Mouse (Mus musculus): ENCODE data around the gene Mical3.

Mical3 gene

DNA sequence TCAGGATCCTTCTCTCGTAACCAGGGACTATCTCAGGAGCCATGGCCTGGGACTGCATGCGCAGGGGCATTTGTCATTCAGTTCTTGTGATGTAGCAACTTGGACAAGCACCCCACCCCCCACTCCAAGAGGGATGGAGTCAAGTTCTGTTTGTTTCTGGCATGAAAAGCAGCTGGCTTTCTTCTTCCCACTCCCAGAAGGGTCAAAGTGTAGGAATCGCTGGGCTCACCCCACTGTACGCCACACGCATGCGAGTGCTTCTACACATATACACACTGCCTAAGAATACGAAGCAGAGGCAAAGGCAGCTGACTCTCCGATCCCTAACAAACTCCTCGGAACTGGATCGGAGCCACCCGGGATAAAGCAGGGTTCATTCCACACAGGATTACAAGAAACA is 119.1 kb downstream of the Mical3 start:
- DNase-seq (ENCODE audit: low spot score): no peak

DNA sequence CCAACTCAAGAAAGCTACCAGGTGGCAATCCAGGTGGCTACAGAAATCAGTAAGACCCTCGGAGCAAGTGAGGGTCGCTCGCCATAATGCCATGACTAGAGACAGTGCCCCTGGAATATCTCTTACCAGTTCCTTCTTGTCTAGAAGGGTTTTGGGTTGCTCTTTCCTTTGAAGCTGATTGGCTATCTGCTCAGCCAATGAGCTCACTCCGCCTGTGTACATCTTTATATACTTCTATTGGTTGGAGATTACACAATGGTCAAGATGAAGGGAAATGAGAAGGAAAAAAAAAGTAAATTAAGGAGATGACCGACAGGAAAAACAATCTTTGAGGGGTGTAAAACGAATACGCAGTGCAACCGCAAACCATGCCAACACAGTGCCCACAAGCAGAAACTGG is 121.1 kb downstream of the Mical3 start:
- DNase-seq (ENCODE audit: low spot score): no peak

DNA sequence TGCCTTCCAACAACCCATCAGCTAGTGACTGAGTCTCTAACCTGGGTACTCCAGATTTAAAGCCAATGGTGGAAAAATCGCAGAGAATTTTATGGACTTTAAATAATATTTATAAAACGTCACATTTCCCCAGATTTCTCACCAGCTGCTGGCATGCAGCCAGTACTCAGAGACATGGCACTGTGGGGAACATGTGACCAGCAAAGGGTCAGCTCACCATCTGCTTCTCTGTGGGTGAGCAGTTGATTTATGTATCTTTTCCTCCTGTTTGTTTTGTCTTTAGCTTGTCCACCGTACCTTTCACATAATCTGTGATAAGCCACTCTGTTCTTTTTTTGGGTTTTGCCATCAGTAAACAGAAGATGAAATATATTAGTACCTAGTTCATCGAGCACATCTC is 125.8 kb downstream of the Mical3 start:
- DNase-seq (ENCODE audit: low spot score): no peak

DNA sequence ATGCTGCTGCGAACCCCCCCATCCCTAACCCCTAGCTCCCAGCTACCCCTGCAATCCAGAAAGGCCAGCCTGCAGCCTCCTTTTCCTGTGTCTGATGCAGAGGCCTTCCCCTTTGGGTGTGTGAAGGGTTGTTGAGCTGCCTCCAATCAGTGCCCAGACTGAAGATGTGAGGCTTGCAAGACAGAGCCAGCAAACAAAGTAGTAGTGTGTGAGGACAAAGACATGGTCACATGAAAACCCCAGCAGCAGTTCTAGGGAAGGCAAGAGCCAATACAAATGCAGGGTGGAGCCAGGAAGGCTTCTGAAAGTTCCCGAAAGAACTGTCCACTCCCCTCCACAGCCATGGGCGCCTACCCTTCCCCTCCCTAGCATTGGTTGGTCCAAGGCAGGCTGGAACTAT is 127.8 kb downstream of the Mical3 start:
- no peak for DNase-seq (ENCODE audit: low spot score)

DNA sequence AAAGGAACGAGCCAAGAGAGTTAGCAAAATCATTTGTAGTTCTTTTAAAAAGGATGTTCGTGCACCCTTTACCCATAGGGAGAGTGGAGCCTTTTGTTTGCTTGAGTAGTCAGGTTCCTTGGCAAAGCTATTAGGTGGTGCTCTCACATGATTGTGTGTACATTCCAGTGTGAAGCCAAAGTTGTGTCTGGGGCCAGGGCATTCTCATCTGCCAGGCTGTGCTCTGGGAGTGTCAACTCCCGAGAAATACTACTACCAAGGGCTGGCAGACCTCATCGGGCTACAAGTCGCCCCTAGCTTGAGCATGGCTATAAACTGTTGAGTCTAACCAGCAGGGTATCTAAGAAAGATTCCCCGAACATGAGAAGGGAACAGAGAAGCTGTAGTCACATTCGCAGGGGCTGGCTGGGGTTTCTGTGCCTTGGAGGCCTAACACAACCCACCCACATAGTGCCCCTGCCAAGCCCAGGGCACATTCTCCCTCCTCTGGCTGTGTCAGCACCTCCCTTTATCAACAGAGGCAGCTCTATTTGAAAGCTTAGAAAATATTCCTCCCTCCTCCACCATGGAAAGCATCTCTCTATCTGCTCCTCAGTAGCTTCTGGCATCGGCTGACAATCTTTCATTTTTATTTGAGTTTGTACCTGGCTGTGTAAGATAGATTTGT is 130.8 kb downstream of the Mical3 start:
- no peak for DNase-seq (ENCODE audit: low spot score)

DNA sequence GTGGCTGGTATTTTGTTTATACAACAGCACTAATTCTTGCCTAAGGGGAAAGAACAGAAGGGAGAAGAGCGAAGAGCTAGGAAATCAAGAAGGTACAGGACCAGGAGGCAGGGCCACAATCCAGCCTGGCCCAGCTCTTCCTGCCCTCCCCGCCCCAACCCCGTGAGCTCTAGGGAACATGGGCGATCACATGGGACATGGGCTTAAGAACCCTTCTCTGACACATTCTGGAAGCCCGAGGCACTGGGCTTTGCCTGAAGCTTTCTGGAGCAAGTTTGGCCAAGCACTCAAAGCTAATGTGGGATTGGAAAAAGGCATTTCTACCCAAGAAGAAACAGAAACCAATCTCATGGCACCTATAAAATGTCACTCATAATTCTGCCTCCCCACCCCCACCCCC is 131.7 kb downstream of the Mical3 start:
- DNase-seq (ENCODE audit: low spot score): no peak

DNA sequence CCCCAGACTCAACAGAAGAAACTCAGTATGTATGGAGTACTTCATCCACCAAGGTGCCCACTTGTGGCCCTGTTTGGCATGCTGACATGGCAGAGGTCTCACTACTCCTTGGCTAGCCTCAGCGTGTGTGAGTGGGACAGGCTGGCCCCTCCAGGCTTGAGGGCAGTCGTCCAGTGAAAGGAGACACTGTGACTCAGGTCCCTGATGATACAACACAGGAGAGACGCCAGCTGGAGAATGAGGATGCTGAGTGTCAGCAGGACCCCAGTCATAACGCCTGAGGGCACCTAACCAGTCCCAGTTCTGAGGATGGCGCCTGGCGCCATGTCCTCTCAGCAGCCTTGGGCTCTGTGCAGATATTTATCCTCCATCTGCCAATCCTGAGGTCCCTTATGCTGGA is 134.2 kb downstream of the Mical3 start:
- no peak for DNase-seq (ENCODE audit: low spot score)

DNA sequence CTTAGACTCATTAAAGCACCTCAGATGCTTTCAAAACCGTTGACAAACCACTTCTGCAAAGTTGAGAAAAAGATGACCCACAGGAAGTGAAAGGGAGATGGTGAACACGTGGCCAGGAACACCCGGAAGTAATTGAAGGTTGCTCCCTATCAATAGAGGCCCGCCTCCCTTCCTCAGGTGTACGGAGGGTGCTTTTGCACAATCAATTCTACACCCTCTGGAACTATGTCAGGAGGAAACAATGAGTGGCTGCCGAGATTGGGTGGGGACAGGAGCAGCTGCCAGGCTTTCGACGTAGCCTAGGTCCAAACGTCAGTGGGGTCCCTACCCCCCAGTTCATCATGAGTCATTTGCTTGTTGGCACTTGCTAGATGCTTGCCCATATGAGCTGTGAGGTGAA is 135.3 kb downstream of the Mical3 start:
- no peak for DNase-seq (ENCODE audit: low spot score)

DNA sequence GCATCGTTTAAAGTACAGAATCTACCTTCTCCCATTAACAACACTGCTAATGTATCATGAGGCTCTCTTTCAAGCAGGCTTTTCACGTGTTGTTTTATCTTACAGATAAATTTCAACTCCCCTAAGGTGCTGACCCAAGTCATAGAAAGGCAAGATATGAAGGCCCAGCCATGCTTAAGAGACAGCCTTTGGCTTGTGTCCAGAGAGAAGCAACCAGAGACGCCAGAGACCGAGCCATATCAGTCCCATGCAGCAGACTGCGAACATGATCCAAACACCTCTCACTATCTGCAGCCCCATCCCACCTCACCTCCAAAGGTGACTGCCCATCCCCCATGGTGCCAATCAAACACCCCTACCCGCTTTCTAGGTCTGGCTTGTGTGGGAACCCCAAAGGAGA is 138.9 kb downstream of the Mical3 start:
- no peak for DNase-seq (ENCODE audit: low spot score)

DNA sequence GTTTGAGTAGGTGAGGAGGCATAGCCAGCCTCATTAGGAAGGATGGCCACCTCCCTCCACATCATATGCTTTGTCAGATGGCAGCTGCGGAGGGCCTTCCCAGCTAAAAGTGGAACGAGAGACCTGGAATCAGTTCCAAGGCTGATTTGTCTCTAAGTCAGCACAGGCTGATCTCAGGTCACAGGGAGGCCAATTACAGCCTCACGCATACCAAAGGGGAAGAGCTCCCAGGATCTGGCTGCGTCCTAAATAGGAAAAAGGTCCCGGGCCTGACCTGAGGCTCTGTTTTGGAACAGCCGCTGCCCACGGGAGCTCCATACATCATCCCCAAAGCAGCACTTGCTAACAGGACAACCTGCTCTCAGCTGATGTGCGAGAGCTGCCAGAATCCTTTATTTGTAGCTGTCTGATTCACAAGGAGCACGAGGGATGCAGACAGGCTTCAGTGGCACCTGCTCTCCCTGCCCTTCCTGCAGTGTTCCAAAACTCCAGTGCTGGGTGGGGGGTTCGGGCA is 143.2 kb downstream of the Mical3 start:
- no peak for DNase-seq (ENCODE audit: low spot score)

DNA sequence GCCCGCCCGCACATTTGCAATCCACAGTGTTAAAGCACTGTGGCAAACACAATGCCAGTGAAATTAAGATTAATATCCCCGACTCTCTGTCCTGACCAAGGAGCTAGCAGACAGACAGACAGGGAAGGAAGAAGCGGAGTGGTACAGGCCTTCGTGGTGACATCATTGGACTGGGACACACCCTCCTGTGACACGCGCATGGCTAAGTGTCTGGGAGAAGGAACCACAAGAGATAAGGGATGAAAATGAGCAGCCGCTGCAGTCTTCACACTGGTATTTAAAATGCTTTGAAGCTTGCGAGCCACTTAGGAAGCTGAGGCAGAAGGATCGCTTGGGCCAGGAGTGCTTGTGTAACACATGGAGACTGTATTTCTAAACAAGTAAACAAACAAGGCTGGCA is 143.6 kb downstream of the Mical3 start:
- no peak for DNase-seq (ENCODE audit: low spot score)

DNA sequence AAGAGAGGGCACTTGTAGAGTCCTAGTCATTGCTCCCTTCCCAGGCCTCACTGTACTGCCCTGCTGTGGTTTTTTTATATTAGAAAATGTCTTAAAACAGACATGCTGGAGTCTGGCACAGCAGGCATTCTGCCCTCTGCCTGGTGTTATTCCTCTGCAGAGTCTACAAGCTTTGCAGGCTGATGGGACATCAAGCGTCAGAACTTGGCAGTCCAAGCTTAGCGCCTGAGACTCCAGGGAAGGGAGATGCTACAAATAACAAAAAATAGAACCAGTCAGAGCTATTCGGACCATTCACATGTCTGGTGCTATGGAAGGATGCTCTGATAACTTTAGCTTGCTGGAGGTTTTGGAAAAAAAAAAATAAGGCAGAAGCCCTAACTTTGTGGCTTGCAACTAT is 144.6 kb downstream of the Mical3 start:
- no peak for DNase-seq (ENCODE audit: low spot score)

DNA sequence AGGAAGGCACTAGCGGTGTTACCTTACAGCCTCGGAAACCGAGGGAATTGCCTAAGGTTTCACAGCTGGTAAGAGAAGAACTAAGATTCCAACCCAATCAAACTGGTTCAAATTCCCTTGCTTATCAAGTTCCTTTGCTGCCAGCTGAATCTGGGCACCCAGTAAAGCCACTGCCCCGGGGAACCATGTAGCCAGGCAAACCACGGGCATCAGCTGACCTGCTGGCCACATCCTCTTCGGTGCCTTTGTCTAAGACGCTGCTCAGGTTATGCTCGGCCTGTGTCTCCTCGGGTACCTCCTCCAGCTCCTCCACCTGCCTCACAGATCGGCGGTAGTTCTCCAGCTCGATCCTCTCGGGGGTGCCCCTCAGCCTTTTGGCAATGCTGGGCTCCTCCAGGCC is 148.5 kb downstream of the Mical3 start:
- no peak for DNase-seq (ENCODE audit: low spot score)

DNA sequence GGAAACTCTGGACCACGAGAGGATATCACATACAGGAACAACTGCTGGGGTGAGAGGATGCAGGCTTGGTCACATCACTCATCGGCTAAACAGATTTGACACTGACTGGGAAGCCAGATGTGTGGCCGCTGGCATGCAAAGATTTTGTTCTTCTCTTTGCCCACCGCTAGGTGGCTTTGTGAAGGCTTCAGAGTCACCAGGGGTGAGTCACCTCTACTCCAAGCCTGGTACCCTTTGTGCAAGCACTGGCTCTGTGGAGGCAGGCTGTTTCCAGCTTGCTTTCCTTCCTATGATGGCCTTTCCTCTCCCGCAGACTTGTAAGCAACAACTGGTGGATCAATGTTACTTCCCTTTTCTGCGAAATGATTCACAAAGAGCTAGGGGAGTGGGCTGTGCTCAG is 149.3 kb downstream of the Mical3 start:
- DNase-seq (ENCODE audit: low spot score): no peak

DNA sequence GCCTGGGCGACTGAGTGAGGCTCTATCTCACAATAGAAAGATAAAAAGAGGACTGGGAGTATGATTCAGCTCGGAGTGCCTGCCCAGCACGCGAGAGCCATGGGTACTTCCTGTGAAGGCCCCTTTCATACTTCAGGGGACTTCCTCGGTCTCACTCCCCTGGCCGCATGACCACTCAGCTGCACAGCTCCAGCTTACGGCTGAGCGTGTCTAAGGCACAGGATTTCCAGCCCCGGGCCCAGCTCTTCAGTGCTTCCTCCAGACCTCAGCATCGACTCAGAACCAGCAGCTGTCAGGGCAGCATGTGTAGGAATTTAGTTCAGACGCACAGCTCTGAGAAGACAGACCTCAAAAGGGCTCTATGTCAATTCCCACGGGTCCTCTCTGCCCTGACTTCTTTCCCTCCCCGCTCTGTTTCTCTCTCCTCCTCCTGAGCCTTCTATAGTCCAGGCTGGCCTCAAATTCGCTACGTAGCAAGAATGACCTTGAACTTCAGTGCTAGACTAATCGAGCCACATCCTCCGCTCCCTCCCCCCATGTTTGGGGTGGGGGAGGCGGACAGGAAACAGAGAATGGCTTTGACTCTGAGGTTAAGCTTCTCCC is 152.7 kb downstream of the Mical3 start:
- DNase-seq (ENCODE audit: low spot score): no peak

DNA sequence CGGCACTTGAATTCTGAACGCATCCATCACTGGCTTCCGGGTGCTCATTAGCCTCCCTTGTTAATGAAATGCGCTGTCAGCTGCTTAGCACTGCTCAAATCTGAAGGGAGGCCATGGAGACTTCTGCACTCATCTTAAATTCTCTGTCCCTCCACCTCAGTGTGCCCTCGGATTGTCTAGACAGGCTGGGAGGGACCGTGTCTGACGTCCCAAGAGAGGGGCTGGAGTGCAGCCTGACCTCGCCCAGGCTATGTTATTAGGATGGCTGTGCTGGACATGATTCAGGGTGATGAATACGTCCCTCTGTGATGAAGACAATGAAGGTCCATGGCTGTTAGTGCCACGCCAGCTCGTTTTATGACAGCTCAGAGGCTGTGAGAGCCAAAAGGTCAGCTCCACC is 153.8 kb downstream of the Mical3 start:
- DNase-seq (ENCODE audit: low spot score): no peak

DNA sequence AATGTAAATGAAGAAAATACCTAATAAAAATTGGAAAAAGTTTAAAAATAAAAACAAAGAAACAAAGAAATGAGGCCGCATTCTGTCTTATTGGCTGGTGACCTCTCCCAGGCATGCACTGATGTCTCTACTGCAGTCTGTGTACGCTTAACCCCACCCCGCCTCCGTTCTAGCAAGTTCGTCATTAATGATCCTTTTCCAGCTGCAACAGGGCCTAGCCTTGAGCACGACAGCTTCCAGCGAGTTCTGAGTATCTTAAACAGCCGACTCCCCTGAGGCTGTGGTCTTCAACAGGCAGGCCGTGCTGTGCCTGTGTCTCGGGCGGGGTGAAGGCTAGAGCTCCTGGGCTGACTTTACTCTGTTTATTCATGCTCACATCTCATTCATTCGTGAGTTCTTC is 154.7 kb downstream of the Mical3 start:
- no peak for DNase-seq (ENCODE audit: low spot score)

DNA sequence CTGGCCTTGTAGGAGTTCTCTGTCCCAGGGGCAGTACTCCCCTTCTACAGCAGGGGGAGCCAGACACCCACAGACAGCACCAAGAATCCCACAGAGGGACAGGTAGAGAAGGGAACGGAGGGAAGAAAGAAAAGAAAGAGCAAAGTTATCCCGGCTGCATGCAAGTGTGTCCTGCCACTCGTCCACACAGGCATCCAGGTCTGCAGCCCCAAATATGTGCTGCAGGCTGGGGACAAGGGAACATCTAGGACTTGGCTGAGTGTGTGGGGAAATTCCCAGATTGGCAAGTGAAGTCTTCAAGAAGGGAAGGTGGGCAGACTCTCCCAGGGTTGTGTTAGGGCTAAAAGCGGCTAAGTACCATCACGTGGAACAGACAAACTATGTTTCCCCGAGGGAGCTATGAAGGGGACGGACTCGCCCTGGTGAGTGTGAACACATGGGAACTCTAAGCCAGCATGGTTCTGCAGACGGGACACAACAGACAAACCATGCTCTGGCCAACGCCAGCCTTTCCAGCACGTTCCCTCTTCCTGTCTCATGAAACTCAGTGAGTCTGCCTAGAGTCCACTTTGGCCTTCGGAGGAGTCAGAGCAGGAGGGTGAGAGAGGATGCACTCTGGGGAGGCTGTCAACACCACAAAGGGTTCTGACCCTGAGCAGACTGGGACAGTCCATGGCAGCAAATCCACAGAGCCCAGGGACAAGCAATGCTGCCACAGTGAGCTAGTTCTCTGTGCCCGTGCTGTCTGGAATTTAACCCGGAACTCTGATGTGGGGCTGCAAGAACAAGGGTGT is 158.8 kb downstream of the Mical3 start:
- DNase-seq (ENCODE audit: low spot score): peak; percentile 82

DNA sequence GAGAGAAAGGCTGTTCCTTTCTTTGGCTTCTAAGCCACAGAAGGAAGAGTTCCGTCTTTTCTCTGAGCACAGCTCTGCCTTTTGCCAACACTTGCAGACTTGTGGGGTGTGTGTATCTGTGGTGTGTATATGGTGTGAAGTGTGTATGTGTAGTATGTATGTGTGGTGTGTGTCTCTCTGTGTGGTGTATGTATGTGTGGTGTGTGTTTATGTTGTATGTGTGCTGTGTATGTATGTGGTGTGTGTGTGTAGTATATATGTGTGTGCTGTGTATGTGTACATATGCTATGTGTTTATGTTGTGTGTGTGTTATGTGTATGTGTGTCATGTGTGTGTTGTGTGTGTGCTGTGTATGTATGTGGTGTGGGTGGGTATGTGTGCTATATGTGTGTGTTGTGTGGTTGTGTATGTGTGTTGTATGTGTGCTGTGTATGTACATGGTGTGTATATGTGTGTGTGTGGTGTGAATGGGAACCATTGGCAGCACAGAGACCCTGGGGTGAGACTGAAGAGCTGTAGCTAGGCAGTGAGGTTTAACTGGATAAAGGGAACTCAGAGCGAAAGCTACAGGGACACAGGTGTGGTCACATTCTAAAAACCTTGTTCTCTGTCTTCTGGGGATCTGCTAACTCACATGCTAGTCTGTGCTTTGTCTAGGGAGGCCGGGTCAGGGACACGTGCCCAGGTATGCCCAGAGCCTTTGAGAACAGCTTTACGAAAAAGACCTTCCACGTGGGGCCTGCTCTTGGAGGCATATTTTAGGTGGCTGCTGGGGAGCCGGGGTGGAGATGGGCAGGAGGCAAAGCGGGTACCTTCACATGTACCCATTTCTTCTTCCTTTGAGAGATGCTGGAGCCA is 159.6 kb downstream of the Mical3 start:
- DNase-seq (ENCODE audit: low spot score): no peak

DNA sequence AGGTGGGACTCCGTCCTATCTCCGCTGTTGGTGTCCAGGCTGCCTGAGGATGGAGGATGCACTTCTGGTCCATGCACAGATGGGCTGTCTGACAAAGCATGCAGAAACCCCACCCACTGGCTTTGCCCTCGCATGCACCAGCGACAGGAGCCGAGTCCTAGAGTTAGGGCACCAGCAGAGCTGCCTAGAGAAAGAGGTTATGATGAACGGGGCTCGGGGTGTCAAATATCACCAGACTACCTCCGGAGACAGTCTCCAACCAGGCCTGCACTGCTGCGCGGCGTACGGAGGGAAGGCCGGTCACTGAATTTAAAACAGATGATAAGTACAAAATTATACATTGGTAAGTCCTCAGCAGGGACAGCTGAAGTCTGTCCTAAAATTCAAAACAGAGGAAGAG is 165.0 kb downstream of the Mical3 start:
- no peak for DNase-seq (ENCODE audit: low spot score)

DNA sequence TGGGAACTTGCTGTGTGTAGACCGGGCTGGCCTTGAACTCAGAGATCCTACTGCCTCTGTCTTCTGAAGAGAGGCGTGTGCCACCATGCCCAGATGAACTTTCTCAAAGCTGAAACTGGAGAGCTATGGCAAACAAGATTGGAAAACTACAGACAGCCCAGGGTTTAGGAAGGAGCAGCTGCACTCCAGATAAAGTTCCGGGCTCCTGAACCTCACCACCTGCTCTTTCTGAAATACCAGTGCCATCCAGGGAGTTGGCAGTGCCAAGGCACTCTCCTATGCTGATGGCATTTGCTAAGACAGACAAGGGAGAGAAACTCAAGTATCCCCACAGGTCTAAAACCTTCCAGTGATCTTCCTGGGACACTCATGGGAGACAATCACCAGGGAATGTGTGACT is 166.6 kb downstream of the Mical3 start:
- no peak for DNase-seq (ENCODE audit: low spot score)

DNA sequence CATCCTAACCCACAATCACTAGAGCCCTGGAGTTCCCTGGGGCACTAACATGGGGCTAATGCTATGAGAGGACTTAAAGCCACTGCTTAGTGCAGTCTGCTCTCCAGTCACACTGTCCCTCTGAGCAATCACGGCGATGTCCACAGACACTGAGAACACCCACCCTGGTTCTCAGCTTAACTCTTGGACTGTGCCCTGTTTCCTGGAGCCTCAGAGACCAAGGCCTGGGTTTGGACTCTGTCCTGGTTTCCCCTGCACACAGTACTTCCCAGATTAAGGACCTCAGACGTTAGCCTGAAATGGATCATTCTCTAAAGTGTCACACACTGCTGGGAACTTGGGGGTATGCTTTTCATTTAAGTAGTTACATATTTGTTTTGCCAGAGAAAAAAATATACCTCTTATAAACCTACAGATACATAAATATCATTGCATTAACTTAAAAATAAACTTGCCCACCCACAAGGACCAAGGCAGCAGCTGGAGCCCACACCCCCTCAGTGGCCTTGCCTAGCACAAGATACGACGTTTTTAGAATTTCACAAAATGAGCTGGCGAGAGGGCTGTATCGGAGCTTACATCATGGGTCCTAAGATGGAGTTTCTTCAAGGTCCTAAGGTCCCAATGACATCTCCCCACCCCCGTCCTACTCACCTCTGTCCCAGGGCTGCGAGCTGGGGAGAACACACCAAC is 170.3 kb downstream of the Mical3 start:
- no peak for DNase-seq (ENCODE audit: low spot score)
